Mouse (Mus musculus) mouse embryonic stem cell (cell line): ENCODE measurements around the gene Poldip2.

Source experiments
- in situ Hi-C, 2 experiments: fragments of 300-500 bp; cut with MboI; formaldehyde crosslinking; loops; 1 replicate in 1 of 2; 3 replicates in 1 of 2; pipeline ENCODE4 v1.14.3; 2019 to 2020; ENCODE audit warnings: low sequenced_read_pairs in 2 of 2, low pct_unique_long_range_greater_than_20kb in 1 of 2, mixed read lengths in 1 of 2; ENCODE audit not compliant: unreplicated experiment in 1 of 2

The Poldip2 gene

GRCm38 (mm10) chr11:78512025-78512957 lies at the start of gene Poldip2, which contains the start of gene Tmem199:
TSS of gene Poldip2 (plus strand) at chr11:78512193.
TSS of gene Tmem199 (minus strand) at chr11:78512172.
- in situ Hi-C loops, result no loop called here

GRCm38 (mm10) chr11:78462669-78463068 lies 49.3 kb upstream of the Poldip2 start:
- in situ Hi-C loops, result no loop called here

GRCm38 (mm10) chr11:78463286-78464036 lies 48.5 kb upstream of the Poldip2 start:
- in situ Hi-C loops, result no loop called here

GRCm38 (mm10) chr11:78465116-78465515 lies 46.9 kb upstream of the Poldip2 start:
- in situ Hi-C loops, result no loop called here

- in situ Hi-C loops, result no loop called here
Observed at GRCm38 (mm10) chr11:78465568-78466180, 46.3 kb upstream of the Poldip2 start, which contains the start of gene Slc46a1. TSS of gene Slc46a1 (plus strand) at chr11:78465697.

- in situ Hi-C loops, result no loop called here
Observed at GRCm38 (mm10) chr11:78466242-78466912, 45.6 kb upstream of the Poldip2 start.

- in situ Hi-C loops, result no loop called here
Observed at GRCm38 (mm10) chr11:78467515-78467914, 44.5 kb upstream of the Poldip2 start.

GRCm38 (mm10) chr11:78467932-78468331 lies 44.1 kb upstream of the Poldip2 start:
- in situ Hi-C loops, result no loop called here

GRCm38 (mm10) chr11:78471326-78472103 lies 40.5 kb upstream of the Poldip2 start:
- in situ Hi-C loops, result no loop called here

- in situ Hi-C loops, result no loop called here
Observed at GRCm38 (mm10) chr11:78475289-78475688, 36.7 kb upstream of the Poldip2 start.

- in situ Hi-C loops, result no loop called here
Observed at GRCm38 (mm10) chr11:78483639-78484038, 28.4 kb upstream of the Poldip2 start.

GRCm38 (mm10) chr11:78488168-78488567 lies 23.8 kb upstream of the Poldip2 start:
- in situ Hi-C loops, result no loop called here

- in situ Hi-C loops, result no loop called here
Observed at GRCm38 (mm10) chr11:78490781-78491241, 21.2 kb upstream of the Poldip2 start.

GRCm38 (mm10) chr11:78495904-78496303 lies 16.1 kb upstream of the Poldip2 start:
- in situ Hi-C loops, result no loop called here

GRCm38 (mm10) chr11:78497071-78497541 lies 14.9 kb upstream of the Poldip2 start:
- in situ Hi-C loops, result no loop called here

- in situ Hi-C loops, result no loop called here
Observed at GRCm38 (mm10) chr11:78497544-78498522, 14.2 kb upstream of the Poldip2 start, which contains the start of gene Sarm1. TSS of gene Sarm1 (minus strand) at chr11:78497754.
